Mouse (Mus musculus) lung, embryonic 16.5 days (tissue): Measurements from ENCODE around the gene Ppp1r16b. TPM values are rescaled to one million over a fixed set of nuclear protein-coding genes. Genes with fewer than 3 reads are reported as not detected.

Experiments used
- ATAC-seq: fragments of 200-750 bp; cut with Nextera tagmentation; 2 replicates; pipeline ENCODE4 v1.8.0; 2017; ENCODE audit warnings: low read depth, mild to moderate bottlenecking, moderate library complexity
- H3K27ac ChIP-seq: fragments of 300-500 bp; sonication (generic); 2 replicates; pipeline ENCODE4 v1.5.1; 2014; ENCODE audit warnings: mild to moderate bottlenecking, control low read depth, low read length
- H3K27me3 ChIP-seq: fragments of 300-500 bp; sonication (generic); 2 replicates; pipeline ENCODE4 v1.6.1; 2014; ENCODE audit warnings: low read depth, low read length, mixed read lengths; ENCODE audit not compliant: control insufficient read depth, insufficient read depth
- H3K36me3 ChIP-seq: fragments of 300-500 bp; sonication (generic); 2 replicates; pipeline ENCODE4 v1.6.1; 2014; ENCODE audit warnings: low read length; ENCODE audit not compliant: control insufficient read depth, insufficient read depth
- H3K4me1 ChIP-seq: fragments of 300-500 bp; sonication (generic); replicated peaks from 2 replicates; pipeline ENCODE4 v1.6.1; 2014; ENCODE audit warnings: low read length, mixed read lengths; ENCODE audit not compliant: control insufficient read depth, insufficient read depth
- H3K4me2 ChIP-seq: fragments of 300-500 bp; sonication (generic); 2 replicates; pipeline ENCODE4 v1.6.1; 2014; ENCODE audit warnings: low read depth, low read length, control low read depth
- H3K4me3 ChIP-seq: fragments of 300-500 bp; sonication (generic); 2 replicates; pipeline ENCODE4 v1.5.1; 2014; ENCODE audit warnings: mild to moderate bottlenecking, low read length, control low read depth
- H3K9ac ChIP-seq: fragments of 300-500 bp; sonication (generic); 2 replicates; pipeline ENCODE4 v1.6.1; 2014; ENCODE audit warnings: low read length, control low read depth
- H3K9me3 ChIP-seq: fragments of 300-500 bp; sonication (generic); 2 replicates; pipeline ENCODE4 v1.6.1; 2016; ENCODE audit warnings: low read length; ENCODE audit not compliant: control insufficient read depth
- WGBS: fragments of 180-500 bp; shearing (Covaris S2); extraction: QIAGEN DNeasy Blood & Tissue Kit; methylation state at CpG from one replicate; pipeline ENCODE4 v1.1.7; 2014; 5-methylcytosine and 5-hydroxymethylcytosine counted together
- polyA plus RNA-seq: library from polyadenylated mRNA; unstranded; fragments of >200 nt; fragmentation: Nextera tagmentation; extraction: Ambion mirVana; gene quantifications from 2 replicates; pipeline ENCODE4 v1.2.1, GENCODE M21; 2015

Gene Ppp1r16b
- polyA plus RNA-seq, 1 experiment from 2014 or later = 22.5 TPM

GRCm38 (mm10) chr2:158771066-158771763 is 106.0 kb downstream of the Ppp1r16b start:
- Histone ChIP-seq H3K9ac (no peak overlapping the region), H3K36me3 (no peaks in the 10 kb centered on the region), H3K27ac (no peak overlapping the region), H3K4me1 (peaks cover 57% of the 10 kb centered on the region), H3K9me3 (no peaks in the 10 kb centered on the region), H3K27me3 (no peaks in the 10 kb centered on the region), H3K4me3 (peak overlapping the region; percentile 88), H3K4me2 (peak overlapping the region; percentile 95)
- WGBS = 42% methylated on average over 11 of the region's 11 CpGs
- ATAC-seq = no peak

GRCm38 (mm10) chr2:158772808-158773207 is 107.6 kb downstream of the Ppp1r16b start:
- ATAC-seq = no peak
- Histone ChIP-seq H3K4me1 (peaks cover 73% of the 10 kb centered on the region), H3K27me3 (no peaks in the 10 kb centered on the region), H3K36me3 (no peaks in the 10 kb centered on the region), H3K9ac (no peak overlapping the region), H3K27ac (no peak overlapping the region), H3K4me2 (no peak overlapping the region), H3K4me3 (no peak overlapping the region), H3K9me3 (no peaks in the 10 kb centered on the region)
- 67% methylated on average over 13 of the region's 13 CpGs for WGBS

GRCm38 (mm10) chr2:158774886-158775285 is 109.7 kb downstream of the Ppp1r16b start:
- peaks cover 4% of the 10 kb centered on the region for H3K36me3 ChIP-seq
- H3K9ac ChIP-seq = no peak overlapping the region
- H3K27me3 ChIP-seq = no peaks in the 10 kb centered on the region
- H3K4me1 ChIP-seq = peaks cover 70% of the 10 kb centered on the region
- no peak for ATAC-seq
- no peak overlapping the region for H3K27ac ChIP-seq
- H3K4me3 ChIP-seq = no peak overlapping the region
- no peaks in the 10 kb centered on the region for H3K9me3 ChIP-seq
- WGBS = 44% methylated on average over 8 of the region's 8 CpGs
- no peak overlapping the region for H3K4me2 ChIP-seq

- peak overlapping the region; percentile 13; the same call in 1 of the 2 replicates for H3K9ac ChIP-seq
- 84% methylated on average over 4 of the region's 4 CpGs for WGBS
- H3K9me3 ChIP-seq = no peaks in the 10 kb centered on the region
- H3K27ac ChIP-seq = peak overlapping the region; percentile 59; the same call in 1 of the 2 replicates
- H3K4me2 ChIP-seq = no peak overlapping the region
- H3K36me3 ChIP-seq = peaks cover 21% of the 10 kb centered on the region
- H3K4me3 ChIP-seq = no peak overlapping the region
- ATAC-seq = no peak
- H3K27me3 ChIP-seq = no peaks in the 10 kb centered on the region
- peaks cover 52% of the 10 kb centered on the region for H3K4me1 ChIP-seq
Observed at GRCm38 (mm10) chr2:158776716-158777115, 111.5 kb downstream of the Ppp1r16b start.

- ATAC-seq = 0 out of 2 replicates have a peak, but pooled peaks have one; percentile 26
- Histone ChIP-seq H3K4me1 (peaks cover 46% of the 10 kb centered on the region), H3K27me3 (no peaks in the 10 kb centered on the region), H3K36me3 (peaks cover 23% of the 10 kb centered on the region), H3K9me3 (no peaks in the 10 kb centered on the region), H3K4me3 (no peak overlapping the region), H3K9ac (peak overlapping the region; percentile 13; the same call in 1 of the 2 replicates), H3K27ac (peak overlapping the region; percentile 59), H3K4me2 (no peak overlapping the region)
- WGBS = 13% methylated on average over 6 of the region's 6 CpGs
Observed at GRCm38 (mm10) chr2:158777490-158777889, 112.3 kb downstream of the Ppp1r16b start.

GRCm38 (mm10) chr2:158778349-158778748 is 113.2 kb downstream of the Ppp1r16b start:
- ATAC-seq = peak; percentile 46
- no peaks in the 10 kb centered on the region for H3K9me3 ChIP-seq
- H3K9ac ChIP-seq = 0 out of 2 replicates have a peak overlapping the region, but pooled peaks have one; percentile 13
- no peak overlapping the region for H3K4me2 ChIP-seq
- H3K4me1 ChIP-seq = peaks cover 44% of the 10 kb centered on the region
- H3K36me3 ChIP-seq = peaks cover 25% of the 10 kb centered on the region
- H3K27me3 ChIP-seq = no peaks in the 10 kb centered on the region
- H3K4me3 ChIP-seq = no peak overlapping the region
- peak overlapping the region; percentile 59 for H3K27ac ChIP-seq
- WGBS = 30% methylated on average over 7 of the region's 7 CpGs

- H3K4me2 ChIP-seq = no peak overlapping the region
- 93% methylated on average over 7 of the region's 7 CpGs for WGBS
- peaks cover 25% of the 10 kb centered on the region for H3K4me1 ChIP-seq
- no peaks in the 10 kb centered on the region for H3K9me3 ChIP-seq
- no peak overlapping the region for H3K4me3 ChIP-seq
- H3K9ac ChIP-seq = no peak overlapping the region
- H3K27me3 ChIP-seq = no peaks in the 10 kb centered on the region
- H3K36me3 ChIP-seq = peaks cover 49% of the 10 kb centered on the region
- no peak for ATAC-seq
- no peak overlapping the region for H3K27ac ChIP-seq
Observed at GRCm38 (mm10) chr2:158781126-158781525, 115.9 kb downstream of the Ppp1r16b start.

- 0 out of 2 replicates have a peak, but pooled peaks have one; percentile 19 for ATAC-seq
- no peak overlapping the region for H3K9ac ChIP-seq
- no peaks in the 10 kb centered on the region for H3K9me3 ChIP-seq
- no peaks in the 10 kb centered on the region for H3K27me3 ChIP-seq
- H3K4me2 ChIP-seq = no peak overlapping the region
- peaks cover 32% of the 10 kb centered on the region for H3K36me3 ChIP-seq
- H3K4me1 ChIP-seq = no peaks in the 10 kb centered on the region
- H3K27ac ChIP-seq = no peak overlapping the region
- 71% methylated on average over 14 of the region's 14 CpGs for WGBS
- H3K4me3 ChIP-seq = no peak overlapping the region
Observed at GRCm38 (mm10) chr2:158786927-158787795, 122.0 kb downstream of the Ppp1r16b start.

- Histone ChIP-seq H3K36me3 (no peaks in the 10 kb centered on the region), H3K27me3 (no peaks in the 10 kb centered on the region), H3K4me2 (peak within 1 kb of the TSS; percentile 90), H3K4me1 (peaks cover 10% of the 10 kb centered on the region), H3K4me3 (peak within 1 kb of the TSS; percentile 92), H3K9ac (peak within 1 kb of the TSS; percentile 86), H3K27ac (peak within 1 kb of the TSS; percentile 85), H3K9me3 (no peaks in the 10 kb centered on the region)
- peak; percentile 100 for ATAC-seq
- under 1% methylated on average over 33 of the region's 33 CpGs for WGBS
Observed at GRCm38 (mm10) chr2:158794494-158795004, 129.4 kb downstream of the Ppp1r16b start, which contains the start of gene Dhx35. Gene Dhx35, plus strand, starts transcription at chr2:158794807.
